Mouse (Mus musculus) stomach, embryonic 14.5 days (tissue): ENCODE data around the gene Gnl3. TPM values are rescaled to one million over a fixed set of nuclear protein-coding genes. Genes with fewer than 3 reads are reported as not detected.

ENCODE experiments used
- ATAC-seq: fragments of 200-750 bp; cut with Nextera tagmentation; 2 replicates; pipeline ENCODE4 v1.8.0; 2017; ENCODE audit warnings: low read depth, moderate TSS enrichment; ENCODE audit not compliant: insufficient number of reproducible peaks, insufficient read depth, low FRiP score
- H3K27ac ChIP-seq: fragments of 300-500 bp; sonication (generic); 2 replicates; pipeline ENCODE4 v1.5.1; 2014; ENCODE audit warnings: mild to moderate bottlenecking, low read length, moderate library complexity, mixed read lengths
- H3K27me3 ChIP-seq: fragments of 300-500 bp; sonication (generic); 2 replicates; pipeline ENCODE4 v1.6.1; 2014; ENCODE audit warnings: low read length, control low read depth, mixed read lengths; ENCODE audit not compliant: control insufficient read depth, insufficient read depth
- H3K36me3 ChIP-seq: fragments of 300-500 bp; sonication (generic); 2 replicates; pipeline ENCODE4 v1.6.1; 2014; ENCODE audit warnings: mild to moderate bottlenecking, control low read depth, low read length, moderate library complexity, mixed read lengths; ENCODE audit not compliant: control insufficient read depth, insufficient read depth
- H3K4me1 ChIP-seq: fragments of 300-500 bp; sonication (generic); 2 replicates; pipeline ENCODE4 v1.6.1; 2014; ENCODE audit warnings: low read length, control low read depth, mixed read lengths; ENCODE audit not compliant: control insufficient read depth, insufficient read depth
- H3K4me2 ChIP-seq: fragments of 300-500 bp; sonication (generic); replicated peaks from 2 replicates; pipeline ENCODE4 v1.6.1; 2014; ENCODE audit warnings: low read depth, low read length, control low read depth
- H3K4me3 ChIP-seq: fragments of 300-500 bp; sonication (generic); 2 replicates; pipeline ENCODE4 v1.5.1; 2014; ENCODE audit warnings: low read depth, low read length, control low read depth
- H3K9ac ChIP-seq: fragments of 300-500 bp; sonication (generic); replicated peaks from 2 replicates; pipeline ENCODE4 v1.6.1; 2014; ENCODE audit warnings: low read depth, mild to moderate bottlenecking, control low read depth, low read length, moderate library complexity, mixed read lengths
- H3K9me3 ChIP-seq: fragments of 300-500 bp; sonication (generic); 2 replicates; pipeline ENCODE4 v1.6.1; 2016; ENCODE audit warnings: low read depth, low read length, control low read depth; ENCODE audit not compliant: control insufficient read depth
- WGBS: fragments of 180-500 bp; shearing (Covaris S2); extraction: QIAGEN DNeasy Blood & Tissue Kit; methylation state at CpG from one replicate; pipeline ENCODE4 v1.1.7; 2014; 5-methylcytosine and 5-hydroxymethylcytosine counted together
- polyA plus RNA-seq: library from polyadenylated mRNA; unstranded; fragments of >200 nt; fragmentation: Nextera tagmentation; extraction: Ambion mirVana; gene quantifications from 2 replicates; pipeline ENCODE4 v1.2.1, GENCODE M21; 2014

Gnl3 gene
- polyA plus RNA-seq, 1 experiment from 2014 or later: 128 TPM

DNA sequence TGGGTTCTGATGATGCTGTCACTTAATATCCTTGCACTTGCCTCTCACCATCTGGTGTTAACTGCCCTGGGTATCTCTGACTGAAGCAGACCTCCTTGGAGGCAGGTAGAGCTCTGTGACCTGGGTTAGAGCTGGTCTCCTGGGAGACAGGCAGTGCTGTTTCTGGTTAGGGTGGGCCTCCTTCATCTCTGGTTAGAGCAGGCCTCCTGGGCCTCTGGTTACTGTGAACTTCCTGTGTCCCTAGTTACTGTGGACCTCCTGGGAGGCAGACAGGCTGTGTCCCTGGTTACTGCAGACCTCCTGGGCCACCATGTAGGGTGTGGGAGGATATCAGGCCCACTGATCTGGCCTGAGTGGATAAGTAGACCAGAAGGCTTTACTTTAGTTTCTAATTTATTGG, 22.5 kb downstream of the Gnl3 start:
- no peak for ATAC-seq
- H3K27me3 ChIP-seq: no peaks in the 10 kb centered on the region
- H3K9ac ChIP-seq: no peak overlapping the region
- H3K4me3 ChIP-seq: no peak overlapping the region
- no peak overlapping the region for H3K27ac ChIP-seq
- peaks cover 5% of the 10 kb centered on the region; the same call in 1 of the 2 replicates for H3K4me1 ChIP-seq
- H3K4me2 ChIP-seq: no peak overlapping the region
- H3K9me3 ChIP-seq: no peaks in the 10 kb centered on the region
- peaks cover 4% of the 10 kb centered on the region; the same call in 1 of the 2 replicates for H3K36me3 ChIP-seq

GRCm38 (mm10) chr14:30976222-30976621, 42.7 kb downstream of the Gnl3 start:
- Histone ChIP-seq H3K27me3 (no peaks in the 10 kb centered on the region), H3K36me3 (peaks cover 4% of the 10 kb centered on the region; the same call in 1 of the 2 replicates), H3K27ac (no peak overlapping the region), H3K4me3 (no peak overlapping the region), H3K4me2 (no peak overlapping the region), H3K9me3 (no peaks in the 10 kb centered on the region), H3K4me1 (no peaks in the 10 kb centered on the region), H3K9ac (no peak overlapping the region)
- WGBS: 68% methylated on average over 3 of the region's 3 CpGs
- no peak for ATAC-seq

- H3K27ac ChIP-seq: no peak overlapping the region
- 68% methylated on average over 6 of the region's 6 CpGs for WGBS
- ATAC-seq: no peak
- no peaks in the 10 kb centered on the region for H3K4me1 ChIP-seq
- H3K4me2 ChIP-seq: no peak overlapping the region
- H3K36me3 ChIP-seq: peaks cover 8% of the 10 kb centered on the region
- H3K4me3 ChIP-seq: no peak overlapping the region
- H3K9ac ChIP-seq: no peak overlapping the region
- no peaks in the 10 kb centered on the region for H3K27me3 ChIP-seq
- H3K9me3 ChIP-seq: no peaks in the 10 kb centered on the region
These were observed 44.7 kb downstream of the Gnl3 start for GRCm38 (mm10) chr14:30974204-30974603.

Other genes starting within 250 kb of the Gnl3 start
- 26.7 and 27.5 TPM in 2 replicates for gene Tmem110, start 193.6 kb downstream of the Gnl3 start, polyA plus RNA-seq
- 3.7 and 4.7 TPM in 2 replicates for gene Mustn1, start 140.0 kb downstream of the Gnl3 start, polyA plus RNA-seq
- gene Itih4, start 132.7 kb downstream of the Gnl3 start, polyA plus RNA-seq: 0.22 TPM in 2 replicates
- gene Itih3, start 95.4 kb downstream of the Gnl3 start, polyA plus RNA-seq: 0.36 and 0.91 TPM in 2 replicates
- not detected in 2 replicates for gene Itih1, start 75.9 kb downstream of the Gnl3 start, polyA plus RNA-seq
- 10.7 and 14.3 TPM in 2 replicates for gene Nek4, start 67.8 kb downstream of the Gnl3 start, polyA plus RNA-seq
- gene Glt8d1, start 17.8 kb downstream of the Gnl3 start, polyA plus RNA-seq: 72.7 and 76.2 TPM in 2 replicates
- 411 and 417 TPM in 2 replicates for gene Spcs1, start 17.5 kb downstream of the Gnl3 start, polyA plus RNA-seq
- 119 TPM in 2 replicates for gene Pbrm1, start within 50 bp of the Gnl3 start, polyA plus RNA-seq
- 65.0 and 80.1 TPM in 2 replicates for gene Smim4, start 109.8 kb upstream of the Gnl3 start, polyA plus RNA-seq
- 324 and 357 TPM in 2 replicates for gene Nt5dc2, start 111.9 kb upstream of the Gnl3 start, polyA plus RNA-seq
- gene Stab1, start 149.5 kb upstream of the Gnl3 start, polyA plus RNA-seq: 48.3 and 54.4 TPM in 2 replicates
- 1.3 and 3.2 TPM in 2 replicates for gene Tnnc1, start 189.2 kb upstream of the Gnl3 start, polyA plus RNA-seq
- 347 and 368 TPM in 2 replicates for gene Nisch, start 197.8 kb upstream of the Gnl3 start, polyA plus RNA-seq
- 0.34 and 0.43 TPM in 2 replicates for gene Sema3g, start 198.7 kb upstream of the Gnl3 start, polyA plus RNA-seq
- 11.3 and 13.5 TPM in 2 replicates for gene Phf7, start 232.2 kb upstream of the Gnl3 start, polyA plus RNA-seq
- 73.1 and 73.7 TPM in 2 replicates for gene Bap1, start 232.3 kb upstream of the Gnl3 start, polyA plus RNA-seq